Mouse (Mus musculus): ENCODE measurements at regions not wholly inside any gene's neighbourhood (a gene's known extent, or its start where the extent isn't known, plus 50 kb on each side); places are given as distances from the start of the nearest gene placed in this dataset.

DNA sequence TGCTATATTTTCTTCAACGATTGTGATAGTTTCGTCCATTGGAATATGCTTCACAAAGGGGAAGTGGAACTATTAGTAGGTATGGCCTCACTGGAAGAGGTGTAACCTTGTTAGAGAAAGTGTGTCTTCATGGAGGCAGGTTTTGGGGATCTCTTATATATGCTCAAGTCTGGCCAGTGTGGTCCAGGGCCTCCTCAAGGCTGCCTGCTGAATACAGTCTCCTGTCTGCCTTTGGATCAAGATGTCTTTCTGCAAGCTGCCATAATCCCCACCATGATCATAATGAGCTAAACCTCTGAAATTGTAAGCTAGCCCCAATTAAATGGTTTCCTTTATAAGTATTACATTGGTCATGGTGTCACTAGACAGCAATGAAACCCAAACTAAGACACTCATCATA, 384.3 kb downstream of the Btbd3 start:
- H3K27ac ChIP-seq = no peak overlapping the region
- no peaks in the 10 kb centered on the region for H3K9me3 ChIP-seq
- WGBS = 87% methylated on average over 2 of the region's 2 CpGs
- DNase-seq (ENCODE audit: low spot score) = no peak
- H3K36me3 ChIP-seq = no peaks in the 10 kb centered on the region
- H3K4me3 ChIP-seq = no peak overlapping the region
- H3K27me3 ChIP-seq (ENCODE audit: insufficient read depth, poor library complexity, severe bottlenecking) = no peaks in the 10 kb centered on the region
- H3K4me1 ChIP-seq = no peaks in the 10 kb centered on the region

GRCm38 (mm10) chr2:138641335-138641734, 385.0 kb downstream of the Btbd3 start:
- no peak for DNase-seq (ENCODE audit: low spot score)
- Histone ChIP-seq H3K9me3 (no peaks in the 10 kb centered on the region), H3K36me3 (no peaks in the 10 kb centered on the region), H3K4me3 (no peak overlapping the region), H3K27me3 (ENCODE audit: insufficient read depth, poor library complexity, severe bottlenecking) (no peaks in the 10 kb centered on the region), H3K27ac (no peak overlapping the region), H3K4me1 (no peaks in the 10 kb centered on the region)
- WGBS = 89% methylated on average over 1 of the region's 1 CpGs

GRCm38 (mm10) chr2:138648616-138649015, 392.3 kb downstream of the Btbd3 start:
- Histone ChIP-seq H3K4me1 (no peaks in the 10 kb centered on the region), H3K36me3 (no peaks in the 10 kb centered on the region), H3K27ac (no peak overlapping the region), H3K9me3 (no peaks in the 10 kb centered on the region), H3K27me3 (ENCODE audit: insufficient read depth, poor library complexity, severe bottlenecking) (no peaks in the 10 kb centered on the region), H3K4me3 (no peak overlapping the region)
- 53% methylated on average over 3 of the region's 3 CpGs for WGBS
- no peak for DNase-seq (ENCODE audit: low spot score)

DNA sequence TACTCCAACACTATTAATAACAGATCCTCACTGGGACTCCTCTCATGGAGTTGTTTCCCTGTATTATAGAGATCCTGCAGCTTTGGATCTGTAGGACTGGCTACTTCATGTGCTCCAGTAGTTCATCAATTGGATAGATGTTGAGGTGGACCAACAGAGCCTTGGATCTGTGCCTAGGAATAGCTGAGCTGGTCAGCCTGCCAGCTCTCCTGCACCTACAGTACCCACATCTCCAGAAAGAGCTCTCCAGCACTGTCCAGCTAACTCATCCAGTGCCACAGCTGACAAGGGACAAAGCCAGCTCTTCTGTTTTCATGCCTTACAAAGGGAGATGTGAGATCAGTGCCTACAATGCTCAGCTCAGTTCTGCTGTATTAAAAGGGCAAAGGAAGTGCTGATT, 403.0 kb downstream of the Btbd3 start:
- no peaks in the 10 kb centered on the region for H3K9me3 ChIP-seq
- H3K4me1 ChIP-seq = no peaks in the 10 kb centered on the region
- no peak for DNase-seq (ENCODE audit: low spot score)
- no peak overlapping the region for H3K27ac ChIP-seq
- no peak overlapping the region for H3K4me3 ChIP-seq
- H3K27me3 ChIP-seq (ENCODE audit: insufficient read depth, poor library complexity, severe bottlenecking) = no peaks in the 10 kb centered on the region
- H3K36me3 ChIP-seq = no peaks in the 10 kb centered on the region

DNA sequence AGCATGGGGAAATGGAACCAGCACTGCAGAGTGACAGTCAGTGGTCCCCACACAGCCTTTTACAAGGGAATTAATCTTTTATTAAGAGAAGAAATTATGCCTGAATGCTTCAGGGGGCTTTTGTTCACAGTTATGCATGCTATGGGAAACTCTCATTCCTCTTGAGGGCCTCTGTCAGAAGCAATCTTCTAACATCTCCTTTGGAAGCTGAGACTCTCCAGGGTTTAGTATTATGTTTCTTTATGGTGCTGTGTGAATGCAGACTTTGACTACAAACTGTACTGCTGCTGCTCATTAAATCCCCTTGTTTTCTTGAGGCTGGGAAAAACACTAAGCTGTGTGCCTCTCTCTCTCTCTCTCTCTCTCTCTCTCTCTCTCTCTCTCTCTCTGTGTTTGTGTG, 413.9 kb downstream of the Btbd3 start:
- Histone ChIP-seq H3K4me1 (no peaks in the 10 kb centered on the region), H3K27ac (no peak overlapping the region), H3K36me3 (no peaks in the 10 kb centered on the region), H3K27me3 (ENCODE audit: insufficient read depth, poor library complexity, severe bottlenecking) (no peaks in the 10 kb centered on the region), H3K4me3 (no peak overlapping the region), H3K9me3 (no peaks in the 10 kb centered on the region)
- no peak for DNase-seq (ENCODE audit: low spot score)

DNA sequence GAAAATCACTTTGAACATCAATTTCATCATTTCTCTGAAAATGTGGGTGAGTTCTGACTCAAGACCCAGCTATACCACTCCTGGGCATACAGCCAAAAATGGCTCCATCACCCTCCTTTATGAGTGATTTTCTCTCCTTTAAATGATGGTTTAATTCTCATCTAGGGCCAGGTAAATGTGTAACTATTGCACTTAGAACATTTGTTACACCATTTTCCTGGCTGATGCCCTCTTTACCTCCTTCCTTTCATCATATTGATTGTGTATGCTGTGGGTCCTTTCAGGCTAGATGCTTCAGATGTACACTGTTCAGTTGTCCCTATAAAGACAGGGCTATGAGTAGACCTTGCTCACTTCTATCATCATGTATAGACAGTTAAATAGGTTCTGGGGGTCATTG, 418.4 kb downstream of the Btbd3 start:
- no peaks in the 10 kb centered on the region for H3K4me1 ChIP-seq
- no peak for DNase-seq (ENCODE audit: low spot score)
- H3K27ac ChIP-seq = no peak overlapping the region
- H3K36me3 ChIP-seq = no peaks in the 10 kb centered on the region
- H3K9me3 ChIP-seq = no peaks in the 10 kb centered on the region
- no peaks in the 10 kb centered on the region for H3K27me3 ChIP-seq (ENCODE audit: insufficient read depth, poor library complexity, severe bottlenecking)
- no peak overlapping the region for H3K4me3 ChIP-seq

GRCm38 (mm10) chr2:138675229-138676065, 419.1 kb downstream of the Btbd3 start:
- 79% methylated on average over 3 of the region's 3 CpGs for WGBS

GRCm38 (mm10) chr2:138688140-138688871, 431.9 kb downstream of the Btbd3 start:
- H3K27me3 ChIP-seq (ENCODE audit: insufficient read depth, poor library complexity, severe bottlenecking) = no peaks in the 10 kb centered on the region
- no peak for DNase-seq (ENCODE audit: low spot score)

More at GRCm38 (mm10) chr2:138675229-138676065, 419.1 kb downstream of the Btbd3 start:
- Histone ChIP-seq H3K27ac (no peak overlapping the region), H3K9me3 (no peaks in the 10 kb centered on the region), H3K27me3 (ENCODE audit: insufficient read depth, poor library complexity, severe bottlenecking) (no peaks in the 10 kb centered on the region), H3K4me1 (no peaks in the 10 kb centered on the region), H3K4me3 (no peak overlapping the region), H3K36me3 (no peaks in the 10 kb centered on the region)
- DNase-seq (ENCODE audit: low spot score) = no peak

GRCm38 (mm10) chr2:138689497-138689896, 433.1 kb downstream of the Btbd3 start:
- DNase-seq (ENCODE audit: low spot score) = no peak
- H3K36me3 ChIP-seq = no peaks in the 10 kb centered on the region
- H3K9me3 ChIP-seq = no peaks in the 10 kb centered on the region
- 84% methylated on average over 5 of the region's 5 CpGs for WGBS
- H3K4me1 ChIP-seq = no peaks in the 10 kb centered on the region
- H3K27ac ChIP-seq = no peak overlapping the region
- H3K4me3 ChIP-seq = no peak overlapping the region
- H3K27me3 ChIP-seq (ENCODE audit: insufficient read depth, poor library complexity, severe bottlenecking) = no peaks in the 10 kb centered on the region

More at GRCm38 (mm10) chr2:138688140-138688871, 431.9 kb downstream of the Btbd3 start:
- Histone ChIP-seq H3K4me3 (no peak overlapping the region), H3K4me1 (no peaks in the 10 kb centered on the region), H3K9me3 (no peaks in the 10 kb centered on the region), H3K36me3 (no peaks in the 10 kb centered on the region), H3K27ac (no peak overlapping the region)

DNA sequence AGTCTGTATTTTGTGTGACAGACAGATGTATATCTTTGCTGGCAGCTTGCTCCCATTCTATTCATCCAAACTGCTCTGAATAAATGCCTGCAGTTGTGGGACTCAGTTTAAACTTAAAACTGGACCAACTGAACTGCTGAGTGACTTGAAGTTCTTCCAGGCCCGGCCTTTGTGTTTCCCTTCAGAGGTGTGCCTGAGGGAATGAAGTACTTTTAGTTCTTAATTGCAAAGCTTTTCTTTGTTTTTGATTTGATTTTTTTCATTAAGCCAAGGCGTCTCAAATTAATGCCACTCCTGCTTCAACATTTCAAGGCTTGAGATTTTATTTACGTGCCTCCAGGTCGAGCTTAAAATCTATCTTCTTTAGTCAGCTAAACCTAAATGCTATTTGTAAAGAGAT, 446.4 kb downstream of the Btbd3 start:
- DNase-seq (ENCODE audit: low spot score) = no peak
- H3K36me3 ChIP-seq = no peaks in the 10 kb centered on the region
- no peaks in the 10 kb centered on the region for H3K27me3 ChIP-seq (ENCODE audit: insufficient read depth, poor library complexity, severe bottlenecking)
- no peak overlapping the region for H3K4me3 ChIP-seq
- no peaks in the 10 kb centered on the region for H3K9me3 ChIP-seq
- no peaks in the 10 kb centered on the region for H3K4me1 ChIP-seq
- no peak overlapping the region for H3K27ac ChIP-seq
- 77% methylated on average over 4 of the region's 4 CpGs for WGBS

DNA sequence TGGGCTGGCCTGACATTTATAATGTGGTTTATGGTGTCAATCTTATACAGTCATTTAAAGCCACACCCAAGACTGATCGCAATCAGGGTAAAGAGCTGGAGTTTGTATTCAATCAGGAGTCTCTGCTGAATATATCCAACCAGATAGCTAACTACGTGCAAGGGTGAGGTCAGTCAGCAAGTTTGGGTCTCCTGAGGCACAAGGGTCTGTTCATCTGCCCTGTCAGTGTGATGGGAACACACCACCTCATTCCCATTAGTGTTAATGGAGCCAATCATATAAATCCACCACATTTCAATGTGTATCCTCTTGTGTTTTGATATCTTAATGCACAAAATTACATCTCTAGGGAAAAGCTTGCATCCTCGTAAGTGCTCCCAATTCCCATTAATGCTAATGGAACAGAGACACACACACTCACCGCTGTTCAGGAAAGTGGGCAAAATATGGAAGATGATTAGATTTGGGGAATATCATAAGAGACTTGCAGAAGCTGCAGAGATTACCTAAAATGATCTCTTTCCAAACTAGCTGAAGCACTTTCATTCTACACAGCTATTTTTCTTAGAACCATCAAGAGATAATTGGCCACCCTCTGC, 447.7 kb downstream of the Btbd3 start:
- no peak for DNase-seq (ENCODE audit: low spot score)
- WGBS = 83% methylated on average over 4 of the region's 4 CpGs

GRCm38 (mm10) chr2:138708763-138709162, 452.4 kb downstream of the Btbd3 start:
- 80% methylated on average over 2 of the region's 2 CpGs for WGBS
- DNase-seq (ENCODE audit: low spot score) = no peak
- Histone ChIP-seq H3K4me3 (no peak overlapping the region), H3K4me1 (no peaks in the 10 kb centered on the region), H3K27me3 (ENCODE audit: insufficient read depth, poor library complexity, severe bottlenecking) (no peaks in the 10 kb centered on the region), H3K36me3 (no peaks in the 10 kb centered on the region), H3K9me3 (no peaks in the 10 kb centered on the region), H3K27ac (no peak overlapping the region)

More for the DNA sequence above, 447.7 kb downstream of the Btbd3 start:
- no peak overlapping the region for H3K4me3 ChIP-seq
- H3K4me1 ChIP-seq = no peaks in the 10 kb centered on the region
- no peak overlapping the region for H3K27ac ChIP-seq
- H3K27me3 ChIP-seq (ENCODE audit: insufficient read depth, poor library complexity, severe bottlenecking) = no peaks in the 10 kb centered on the region
- no peaks in the 10 kb centered on the region for H3K9me3 ChIP-seq
- H3K36me3 ChIP-seq = no peaks in the 10 kb centered on the region

DNA sequence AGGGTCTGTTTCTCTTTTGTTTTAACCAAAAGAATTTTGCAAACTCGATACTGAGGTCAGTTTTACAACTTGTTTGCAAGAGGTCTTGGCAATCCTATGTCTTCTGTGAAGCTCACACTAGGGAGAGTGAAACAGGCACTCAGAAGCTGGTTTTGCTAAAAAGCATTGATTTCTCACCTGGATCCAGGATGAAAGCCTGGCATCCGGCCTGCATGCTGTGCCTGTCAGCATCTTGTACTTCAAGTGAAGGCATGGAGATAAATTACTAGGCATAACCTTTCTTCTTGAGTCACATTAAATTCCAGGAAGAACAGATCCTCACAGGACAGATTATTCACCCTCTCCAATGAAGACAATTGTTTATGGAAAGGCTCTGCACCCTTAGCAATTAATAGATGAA, 477.5 kb downstream of the Btbd3 start:
- no peak overlapping the region for H3K4me3 ChIP-seq
- no peaks in the 10 kb centered on the region for H3K27me3 ChIP-seq (ENCODE audit: insufficient read depth, poor library complexity, severe bottlenecking)
- 56% methylated on average over 2 of the region's 2 CpGs for WGBS

More for the DNA sequence above, 477.5 kb downstream of the Btbd3 start:
- no peaks in the 10 kb centered on the region for H3K4me1 ChIP-seq
- no peaks in the 10 kb centered on the region for H3K9me3 ChIP-seq
- no peaks in the 10 kb centered on the region for H3K36me3 ChIP-seq
- H3K27ac ChIP-seq = no peak overlapping the region
- DNase-seq (ENCODE audit: low spot score) = no peak
